Mouse (Mus musculus) G1E (cell line): Measurements from ENCODE around the gene Rec8.

Source experiments
- CTCF ChIP-seq: IDR thresholded peaks from 2 replicates; pipeline ENCODE4 v1.5.1; 2012; ENCODE audit warnings: low read depth, low read length, inconsistent platforms, mixed read lengths
- GATA1 ChIP-seq: IDR thresholded peaks from 2 replicates; pipeline ENCODE4 v1.6.1; 2012; ENCODE audit warnings: borderline replicate concordance, low read length, inconsistent platforms, mixed read lengths

DNA sequence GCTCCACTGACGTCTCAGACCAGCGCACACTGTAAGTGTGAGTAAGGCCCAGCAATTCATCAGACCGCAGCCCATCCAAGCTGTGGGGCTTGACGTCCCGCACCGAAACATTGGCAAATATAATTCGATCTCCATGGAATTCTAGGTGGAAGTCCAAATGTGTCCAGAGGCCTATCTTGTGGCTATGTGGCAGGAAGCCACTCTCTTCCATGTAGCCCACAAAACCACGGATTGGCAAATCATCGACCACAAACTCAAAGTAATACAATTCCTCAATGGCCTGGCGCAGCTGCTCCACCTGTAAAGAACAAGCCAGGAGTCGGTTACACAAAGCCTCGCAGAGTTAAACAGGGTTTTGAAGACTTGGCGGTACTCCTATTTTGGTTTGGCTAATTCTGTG, 23.5 kb downstream of the Rec8 start:
- TF ChIP-seq CTCF = no peak
- no peak for TF ChIP-seq GATA1
